Mouse (Mus musculus): ENCODE data around the gene Ing2. TPM values are rescaled to one million over a fixed set of nuclear protein-coding genes. Genes with fewer than 3 reads are reported as not detected.

Gene Ing2
- polyA plus RNA-seq, 1 experiment from 2014 or later: 14.9 TPM

GRCm38 (mm10) chr8:47673317-47674139 is 1.8 kb downstream of the Ing2 start:
- Histone ChIP-seq H3K27me3 (replicated peaks) (no peaks in the 10 kb centered on the region), H3K36me3 (peaks cover 8% of the 10 kb centered on the region), H3K4me2 (peak overlapping the region; percentile 94), H3K9ac (peak overlapping the region; percentile 94), H3K27ac (peak overlapping the region; percentile 91), H3K9me3 (replicated peaks) (no peaks in the 10 kb centered on the region), H3K4me1 (peaks cover 26% of the 10 kb centered on the region), H3K4me3 (peak overlapping the region; percentile 94)
- ATAC-seq: peak; percentile 59
- WGBS (ENCODE audit: insufficient replicate concordance): under 1% methylated on average over 50 of the region's 53 CpGs

- Histone ChIP-seq H3K27me3 (replicated peaks) (no peaks in the 10 kb centered on the region), H3K4me3 (no peak overlapping the region), H3K36me3 (peaks cover 37% of the 10 kb centered on the region), H3K27ac (no peak overlapping the region), H3K4me1 (no peaks in the 10 kb centered on the region), H3K9ac (no peak overlapping the region), H3K9me3 (replicated peaks) (no peaks in the 10 kb centered on the region), H3K4me2 (no peak overlapping the region)
- WGBS (ENCODE audit: insufficient replicate concordance): 70% methylated on average over 8 of the region's 8 CpGs
- ATAC-seq: no peak
These were observed 11.0 kb downstream of the Ing2 start for GRCm38 (mm10) chr8:47664231-47664785.

- H3K4me1 ChIP-seq: no peaks in the 10 kb centered on the region
- ATAC-seq: no peak
- no peak overlapping the region for H3K9ac ChIP-seq
- peaks cover 27% of the 10 kb centered on the region for H3K36me3 ChIP-seq
- H3K27ac ChIP-seq: no peak overlapping the region
- no peaks in the 10 kb centered on the region for H3K27me3 ChIP-seq (replicated peaks)
- H3K4me2 ChIP-seq: no peak overlapping the region
- 84% methylated on average over 5 of the region's 5 CpGs for WGBS (ENCODE audit: insufficient replicate concordance)
- no peaks in the 10 kb centered on the region for H3K9me3 ChIP-seq (replicated peaks)
- H3K4me3 ChIP-seq: no peak overlapping the region
These were observed 12.2 kb downstream of the Ing2 start for GRCm38 (mm10) chr8:47663201-47663600.

- no peak overlapping the region for H3K27ac ChIP-seq
- no peaks in the 10 kb centered on the region for H3K9me3 ChIP-seq (replicated peaks)
- 88% methylated on average over 5 of the region's 5 CpGs for WGBS (ENCODE audit: insufficient replicate concordance)
- H3K36me3 ChIP-seq: peaks cover 22% of the 10 kb centered on the region
- no peak overlapping the region for H3K4me3 ChIP-seq
- H3K4me1 ChIP-seq: no peaks in the 10 kb centered on the region
- ATAC-seq: no peak
- no peaks in the 10 kb centered on the region for H3K27me3 ChIP-seq (replicated peaks)
- H3K4me2 ChIP-seq: no peak overlapping the region
- no peak overlapping the region for H3K9ac ChIP-seq
These were observed 12.6 kb downstream of the Ing2 start for GRCm38 (mm10) chr8:47662716-47663115.

GRCm38 (mm10) chr8:47660394-47660793 is 15.0 kb downstream of the Ing2 start:
- Histone ChIP-seq H3K27me3 (replicated peaks) (no peaks in the 10 kb centered on the region), H3K36me3 (peaks cover 5% of the 10 kb centered on the region), H3K9me3 (replicated peaks) (no peaks in the 10 kb centered on the region), H3K4me1 (no peaks in the 10 kb centered on the region), H3K4me3 (no peak overlapping the region), H3K4me2 (no peak overlapping the region), H3K9ac (no peak overlapping the region), H3K27ac (no peak overlapping the region)
- 82% methylated on average over 7 of the region's 7 CpGs for WGBS (ENCODE audit: insufficient replicate concordance)
- no peak for ATAC-seq

GRCm38 (mm10) chr8:47659463-47659862 is 15.9 kb downstream of the Ing2 start:
- Histone ChIP-seq H3K4me3 (no peak overlapping the region), H3K27me3 (replicated peaks) (no peaks in the 10 kb centered on the region), H3K4me1 (no peaks in the 10 kb centered on the region), H3K9me3 (replicated peaks) (no peaks in the 10 kb centered on the region), H3K9ac (no peak overlapping the region), H3K4me2 (no peak overlapping the region), H3K27ac (no peak overlapping the region), H3K36me3 (no peaks in the 10 kb centered on the region)
- ATAC-seq: no peak
- WGBS (ENCODE audit: insufficient replicate concordance): 79% methylated on average over 4 of the region's 5 CpGs

- Histone ChIP-seq H3K4me1 (no peaks in the 10 kb centered on the region; the same call in 1 of the 2 replicates), H3K36me3 (no peaks in the 10 kb centered on the region), H3K9me3 (replicated peaks) (no peaks in the 10 kb centered on the region), H3K4me3 (no peak overlapping the region), H3K27ac (peak overlapping the region; percentile 34; the same call in 1 of the 2 replicates), H3K27me3 (replicated peaks) (no peaks in the 10 kb centered on the region), H3K9ac (no peak overlapping the region), H3K4me2 (no peak overlapping the region)
- 34% methylated on average over 3 of the region's 3 CpGs for WGBS (ENCODE audit: insufficient replicate concordance)
- peak; percentile 40; the same call in 1 of the 2 replicates for ATAC-seq
These were observed 20.9 kb downstream of the Ing2 start for GRCm38 (mm10) chr8:47654406-47654805.

- Histone ChIP-seq H3K27me3 (replicated peaks) (no peaks in the 10 kb centered on the region), H3K4me2 (no peak overlapping the region), H3K27ac (no peak overlapping the region), H3K9me3 (replicated peaks) (no peaks in the 10 kb centered on the region), H3K36me3 (no peaks in the 10 kb centered on the region), H3K4me3 (no peak overlapping the region), H3K9ac (no peak overlapping the region), H3K4me1 (no peaks in the 10 kb centered on the region; the same call in 1 of the 2 replicates)
- ATAC-seq: no peak
- WGBS (ENCODE audit: insufficient replicate concordance): 72% methylated on average over 3 of the region's 3 CpGs
These were observed 22.6 kb downstream of the Ing2 start for GRCm38 (mm10) chr8:47652737-47653076.

GRCm38 (mm10) chr8:47651913-47652736 is 23.2 kb downstream of the Ing2 start:
- Histone ChIP-seq H3K27me3 (replicated peaks) (no peaks in the 10 kb centered on the region), H3K27ac (no peak overlapping the region), H3K36me3 (no peaks in the 10 kb centered on the region), H3K4me3 (no peak overlapping the region), H3K9ac (no peak overlapping the region), H3K4me1 (no peaks in the 10 kb centered on the region; the same call in 1 of the 2 replicates), H3K4me2 (no peak overlapping the region), H3K9me3 (replicated peaks) (peaks cover 3% of the 10 kb centered on the region; the same call in 1 of the 2 replicates)
- peak; percentile 29; the same call in 1 of the 2 replicates for ATAC-seq
- WGBS (ENCODE audit: insufficient replicate concordance): 69% methylated on average over 13 of the region's 13 CpGs

GRCm38 (mm10) chr8:47650853-47651252 is 24.5 kb downstream of the Ing2 start:
- Histone ChIP-seq H3K9me3 (replicated peaks) (peaks cover 11% of the 10 kb centered on the region; the same call in 1 of the 2 replicates), H3K36me3 (no peaks in the 10 kb centered on the region), H3K4me1 (no peaks in the 10 kb centered on the region; the same call in 1 of the 2 replicates), H3K27ac (no peak overlapping the region), H3K9ac (no peak overlapping the region), H3K4me2 (no peak overlapping the region), H3K27me3 (replicated peaks) (no peaks in the 10 kb centered on the region), H3K4me3 (no peak overlapping the region)
- 68% methylated on average over 4 of the region's 4 CpGs for WGBS (ENCODE audit: insufficient replicate concordance)
- ATAC-seq: no peak

- H3K4me2 ChIP-seq: no peak overlapping the region
- H3K4me3 ChIP-seq: no peak overlapping the region
- H3K27me3 ChIP-seq (replicated peaks): no peaks in the 10 kb centered on the region
- H3K9ac ChIP-seq: no peak overlapping the region
- no peak overlapping the region for H3K27ac ChIP-seq
- H3K9me3 ChIP-seq (replicated peaks): peaks cover 11% of the 10 kb centered on the region; the same call in 1 of the 2 replicates
- no peaks in the 10 kb centered on the region for H3K36me3 ChIP-seq
- no peak for ATAC-seq
- H3K4me1 ChIP-seq: no peaks in the 10 kb centered on the region; the same call in 1 of the 2 replicates
- WGBS (ENCODE audit: insufficient replicate concordance): 75% methylated on average over 9 of the region's 9 CpGs
These were observed 25.8 kb downstream of the Ing2 start for GRCm38 (mm10) chr8:47649551-47649950.

All from liver, embryonic 12.5 days (tissue).